Mouse (Mus musculus): ENCODE measurements at regions not wholly inside any gene's neighbourhood (a gene's known extent, or its start where the extent isn't known, plus 50 kb on each side); places are given as distances from the start of the nearest gene placed in this dataset.

- 47% methylated on average over 10 of the region's 10 CpGs for WGBS
- Histone ChIP-seq H3K9me3 (no peaks in the 10 kb centered on the region), H3K9ac (no peak overlapping the region), H3K4me2 (no peak overlapping the region), H3K27me3 (no peaks in the 10 kb centered on the region), H3K36me3 (no peaks in the 10 kb centered on the region), H3K27ac (no peak overlapping the region), H3K4me3 (no peak overlapping the region), H3K4me1 (peaks cover 18% of the 10 kb centered on the region)
- peak; percentile 27; the same call in 1 of the 2 replicates for ATAC-seq (ENCODE audit: borderline replicate concordance, extremely low read depth, low FRiP score, low TSS enrichment)
Observed at GRCm38 (mm10) chr7:37006921-37007320, 309.0 kb downstream of the Tshz3 start.

GRCm38 (mm10) chr7:37011180-37011754 is 313.3 kb downstream of the Tshz3 start:
- no peak for ATAC-seq (ENCODE audit: borderline replicate concordance, extremely low read depth, low FRiP score, low TSS enrichment)
- H3K36me3 ChIP-seq: no peaks in the 10 kb centered on the region
- no peak overlapping the region for H3K27ac ChIP-seq
- H3K27me3 ChIP-seq: no peaks in the 10 kb centered on the region
- no peak overlapping the region for H3K9ac ChIP-seq
- no peak overlapping the region for H3K4me2 ChIP-seq
- 42% methylated on average over 6 of the region's 6 CpGs for WGBS
- no peaks in the 10 kb centered on the region for H3K9me3 ChIP-seq
- H3K4me3 ChIP-seq: no peak overlapping the region
- H3K4me1 ChIP-seq: peaks cover 19% of the 10 kb centered on the region

GRCm38 (mm10) chr7:37020078-37020477 is 322.2 kb downstream of the Tshz3 start:
- Histone ChIP-seq H3K36me3 (no peaks in the 10 kb centered on the region), H3K27ac (no peak overlapping the region), H3K4me3 (no peak overlapping the region), H3K9me3 (no peaks in the 10 kb centered on the region), H3K4me1 (peaks cover 9% of the 10 kb centered on the region), H3K27me3 (no peaks in the 10 kb centered on the region), H3K9ac (no peak overlapping the region), H3K4me2 (no peak overlapping the region)
- ATAC-seq (ENCODE audit: borderline replicate concordance, extremely low read depth, low FRiP score, low TSS enrichment): no peak
- WGBS: 22% methylated on average over 3 of the region's 3 CpGs

GRCm38 (mm10) chr7:37024501-37025025 is 326.6 kb downstream of the Tshz3 start:
- Histone ChIP-seq H3K4me1 (0 out of 2 replicates have a peak, but pooled peaks cover 5% of the 10 kb centered on the region), H3K27me3 (no peaks in the 10 kb centered on the region), H3K9ac (no peak overlapping the region), H3K4me2 (no peak overlapping the region), H3K9me3 (no peaks in the 10 kb centered on the region), H3K4me3 (no peak overlapping the region), H3K27ac (no peak overlapping the region), H3K36me3 (no peaks in the 10 kb centered on the region)
- ATAC-seq (ENCODE audit: borderline replicate concordance, extremely low read depth, low FRiP score, low TSS enrichment): no peak
- 91% methylated on average over 7 of the region's 7 CpGs for WGBS

- Histone ChIP-seq H3K4me1 (peaks cover 16% of the 10 kb centered on the region), H3K9me3 (no peaks in the 10 kb centered on the region), H3K9ac (no peak overlapping the region), H3K4me2 (no peak overlapping the region), H3K36me3 (no peaks in the 10 kb centered on the region), H3K4me3 (no peak overlapping the region), H3K27me3 (no peaks in the 10 kb centered on the region), H3K27ac (no peak overlapping the region; the same call in 1 of the 2 replicates)
- ATAC-seq (ENCODE audit: borderline replicate concordance, extremely low read depth, low FRiP score, low TSS enrichment): peak; percentile 80
- 59% methylated on average over 8 of the region's 8 CpGs for WGBS
Observed at GRCm38 (mm10) chr7:37064582-37065458, 366.9 kb downstream of the Tshz3 start.

- no peaks in the 10 kb centered on the region for H3K4me1 ChIP-seq
- H3K9me3 ChIP-seq: no peaks in the 10 kb centered on the region
- no peak for ATAC-seq (ENCODE audit: borderline replicate concordance, extremely low read depth, low FRiP score, low TSS enrichment)
- H3K9ac ChIP-seq: no peak overlapping the region
- WGBS: 62% methylated on average over 6 of the region's 6 CpGs
- H3K4me2 ChIP-seq: no peak overlapping the region
- H3K4me3 ChIP-seq: no peak overlapping the region
- H3K27me3 ChIP-seq: no peaks in the 10 kb centered on the region
- no peaks in the 10 kb centered on the region for H3K36me3 ChIP-seq
- H3K27ac ChIP-seq: no peak overlapping the region
Observed at GRCm38 (mm10) chr7:37077698-37078097, 379.8 kb downstream of the Tshz3 start.

GRCm38 (mm10) chr7:37078140-37078539 is 380.2 kb downstream of the Tshz3 start:
- H3K9ac ChIP-seq: no peak overlapping the region
- no peak for ATAC-seq (ENCODE audit: borderline replicate concordance, extremely low read depth, low FRiP score, low TSS enrichment)
- WGBS: 69% methylated on average over 7 of the region's 7 CpGs
- H3K36me3 ChIP-seq: no peaks in the 10 kb centered on the region
- 0 out of 2 replicates have a peak, but pooled peaks cover under 1% of the 10 kb centered on the region for H3K4me1 ChIP-seq
- H3K4me2 ChIP-seq: no peak overlapping the region
- H3K27ac ChIP-seq: no peak overlapping the region
- H3K4me3 ChIP-seq: no peak overlapping the region
- no peaks in the 10 kb centered on the region for H3K27me3 ChIP-seq
- no peaks in the 10 kb centered on the region for H3K9me3 ChIP-seq

- 88% methylated on average over 3 of the region's 3 CpGs for WGBS
- H3K4me3 ChIP-seq: no peak overlapping the region
- no peak for ATAC-seq (ENCODE audit: borderline replicate concordance, extremely low read depth, low FRiP score, low TSS enrichment)
- no peaks in the 10 kb centered on the region for H3K9me3 ChIP-seq
- no peaks in the 10 kb centered on the region for H3K36me3 ChIP-seq
- no peak overlapping the region for H3K4me2 ChIP-seq
- H3K4me1 ChIP-seq: no peaks in the 10 kb centered on the region
- no peaks in the 10 kb centered on the region for H3K27me3 ChIP-seq
- no peak overlapping the region for H3K9ac ChIP-seq
- no peak overlapping the region for H3K27ac ChIP-seq
Observed at GRCm38 (mm10) chr7:37089726-37090125, 391.8 kb downstream of the Tshz3 start.

GRCm38 (mm10) chr7:37092572-37092971 is 394.7 kb downstream of the Tshz3 start:
- Histone ChIP-seq H3K36me3 (no peaks in the 10 kb centered on the region), H3K4me3 (no peak overlapping the region), H3K4me1 (no peaks in the 10 kb centered on the region), H3K27me3 (no peaks in the 10 kb centered on the region), H3K9me3 (no peaks in the 10 kb centered on the region), H3K4me2 (no peak overlapping the region), H3K27ac (no peak overlapping the region), H3K9ac (no peak overlapping the region)
- 39% methylated on average over 6 of the region's 6 CpGs for WGBS
- ATAC-seq (ENCODE audit: borderline replicate concordance, extremely low read depth, low FRiP score, low TSS enrichment): no peak

GRCm38 (mm10) chr7:37093721-37094120 is 395.8 kb downstream of the Tshz3 start:
- no peaks in the 10 kb centered on the region for H3K4me1 ChIP-seq
- H3K27me3 ChIP-seq: no peaks in the 10 kb centered on the region
- no peak overlapping the region for H3K4me2 ChIP-seq
- ATAC-seq (ENCODE audit: borderline replicate concordance, extremely low read depth, low FRiP score, low TSS enrichment): no peak
- WGBS: 83% methylated on average over 3 of the region's 3 CpGs
- H3K4me3 ChIP-seq: no peak overlapping the region
- no peak overlapping the region for H3K9ac ChIP-seq
- no peaks in the 10 kb centered on the region for H3K9me3 ChIP-seq
- H3K36me3 ChIP-seq: no peaks in the 10 kb centered on the region
- no peak overlapping the region for H3K27ac ChIP-seq

- no peaks in the 10 kb centered on the region for H3K36me3 ChIP-seq
- H3K4me2 ChIP-seq: no peak overlapping the region
- H3K27ac ChIP-seq: no peak overlapping the region
- no peaks in the 10 kb centered on the region for H3K9me3 ChIP-seq
- 56% methylated on average over 11 of the region's 11 CpGs for WGBS
- H3K4me1 ChIP-seq: no peaks in the 10 kb centered on the region
- no peak for ATAC-seq (ENCODE audit: borderline replicate concordance, extremely low read depth, low FRiP score, low TSS enrichment)
- no peak overlapping the region for H3K9ac ChIP-seq
- no peaks in the 10 kb centered on the region for H3K27me3 ChIP-seq
- no peak overlapping the region for H3K4me3 ChIP-seq
Observed at GRCm38 (mm10) chr7:37095839-37096238, 397.9 kb downstream of the Tshz3 start.

GRCm38 (mm10) chr7:37096291-37096690 is 398.4 kb downstream of the Tshz3 start:
- 77% methylated on average over 5 of the region's 5 CpGs for WGBS
- no peaks in the 10 kb centered on the region for H3K9me3 ChIP-seq
- H3K9ac ChIP-seq: no peak overlapping the region
- no peak overlapping the region for H3K4me3 ChIP-seq
- no peaks in the 10 kb centered on the region for H3K4me1 ChIP-seq
- H3K4me2 ChIP-seq: no peak overlapping the region
- no peak overlapping the region for H3K27ac ChIP-seq
- no peak for ATAC-seq (ENCODE audit: borderline replicate concordance, extremely low read depth, low FRiP score, low TSS enrichment)
- H3K27me3 ChIP-seq: no peaks in the 10 kb centered on the region
- no peaks in the 10 kb centered on the region for H3K36me3 ChIP-seq
